Mouse (Mus musculus): Measurements from ENCODE around the gene Stmn1.

DNA sequence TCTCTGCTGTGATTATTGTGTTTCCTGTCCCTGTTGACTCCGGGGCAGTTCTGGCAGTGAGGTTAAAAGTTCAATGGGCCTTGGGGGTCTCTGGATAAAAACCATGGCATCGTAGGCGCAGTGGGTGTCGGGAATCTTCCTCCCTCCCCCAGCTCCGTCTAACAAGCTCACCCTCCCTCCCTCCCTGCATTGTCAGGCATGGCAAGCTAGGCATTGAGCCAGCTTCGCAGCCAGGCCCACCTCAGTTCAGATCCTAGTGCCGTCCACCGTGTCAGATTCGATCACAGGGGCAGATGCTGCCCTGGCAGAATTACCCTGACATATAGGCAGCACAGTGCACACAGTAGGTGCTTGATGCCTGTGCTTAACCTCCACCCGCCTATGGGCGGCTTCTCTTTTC is 46.1 kb upstream of the Stmn1 start:
- TF ChIP-seq POLR2A (IDR thresholded peaks at IDR 0.05; ENCODE audit: borderline replicate concordance, low read depth, low read length) (no peak), CTCF (IDR thresholded peaks at IDR 0.05; ENCODE audit: low read depth, low read length) (no peak)

All from bone marrow macrophage, adult 2 months (primary cell).